Mouse (Mus musculus) layer of hippocampus, adult 18-20 months (tissue): ENCODE measurements around the gene Lipn. TPM values are rescaled to one million over a fixed set of nuclear protein-coding genes. Genes with fewer than 3 reads are reported as not detected.

ENCODE experiments used
- microRNA-seq, 2 experiments: library from miRNA; unstranded; fragments of <30 nt; microRNA quantifications; one replicate each; pipeline ENCODE4 v1.2.0; 2021
- total RNA-seq, 2 experiments: library from RNA; stranded (reverse); gene quantifications; 2 replicates each; pipeline ENCODE4 v1.2.3; 2021

Lipn gene
- total RNA-seq, 2 experiments from 2014 or later: not detected

Small RNA genes within 50 kb of the gene (microRNA-seq; reads per million reads assigned to microRNA genes)
- gene Gm23334: 0 reads per million in 2 experiments

Other genes starting within 250 kb of the Lipn start
- gene Lipf, start 106.2 kb upstream of the Lipn start, total RNA-seq: not detected
- gene Lipk, start 59.1 kb upstream of the Lipn start, total RNA-seq: not detected
- under 1 TPM; 0.23 to 0.35 TPM for gene Lipm, start 33.6 kb downstream of the Lipn start, total RNA-seq
- gene Ankrd22, start 98.7 kb downstream of the Lipn start, total RNA-seq: not detected
- gene Stambpl1, start 124.9 kb downstream of the Lipn start, total RNA-seq: 10 to 100 TPM; 19.8 to 20.9 TPM
- 1 to 10 TPM; 7.0 to 9.8 TPM for gene Acta2, start 188.2 kb downstream of the Lipn start, total RNA-seq
- gene Fas, start 223.3 kb downstream of the Lipn start, total RNA-seq: 1 to 10 TPM; 1.4 to 3.1 TPM